Mouse (Mus musculus) 416B (cell line): ENCODE measurements around the gene Faim2.

Experiments used
- DNase-seq: peaks from one replicate; pipeline ENCODE4 v3.0.0; 2011; ENCODE audit warnings: low read depth

Gene Faim2

DNA sequence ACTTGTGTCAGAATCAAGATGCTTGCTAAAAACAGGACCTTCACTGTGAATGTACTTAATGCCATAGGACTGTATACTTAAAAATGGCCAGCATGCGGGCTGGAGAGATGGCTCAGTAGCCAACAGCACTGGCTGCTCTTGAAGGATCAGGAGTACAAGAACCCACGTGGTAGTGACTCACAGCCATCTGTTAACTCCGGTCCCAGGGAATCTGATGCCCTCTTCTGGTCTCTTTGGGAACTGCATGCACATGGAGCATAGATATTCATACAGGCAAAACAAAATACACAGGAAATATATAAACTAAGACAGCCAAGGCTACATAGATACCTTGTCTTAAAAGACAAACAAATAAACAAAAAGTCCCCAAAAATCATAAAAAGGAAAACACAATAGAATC is 58.9 kb downstream of the Faim2 start:
- peak; percentile 93 for DNase-seq

DNA sequence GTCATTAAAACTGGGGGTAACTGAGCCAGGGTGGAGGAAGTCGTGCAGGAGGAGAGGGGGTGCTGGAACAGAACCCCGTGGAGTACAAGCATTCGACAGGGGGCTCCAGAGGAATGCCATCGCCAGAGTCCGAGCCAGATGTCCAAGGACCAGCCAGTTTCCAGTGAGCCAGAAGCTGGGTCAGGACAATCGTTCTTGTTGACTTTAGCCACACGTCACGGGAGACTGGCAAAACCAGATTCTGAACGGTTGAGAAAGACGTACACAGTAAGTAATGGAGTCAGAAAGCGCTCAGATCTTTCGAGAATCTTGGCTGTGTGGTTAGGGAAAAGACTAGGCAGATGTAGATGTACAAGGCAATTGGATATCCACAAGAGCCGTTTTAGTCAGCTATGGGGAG is 64.8 kb downstream of the Faim2 start:
- DNase-seq: no peak

DNA sequence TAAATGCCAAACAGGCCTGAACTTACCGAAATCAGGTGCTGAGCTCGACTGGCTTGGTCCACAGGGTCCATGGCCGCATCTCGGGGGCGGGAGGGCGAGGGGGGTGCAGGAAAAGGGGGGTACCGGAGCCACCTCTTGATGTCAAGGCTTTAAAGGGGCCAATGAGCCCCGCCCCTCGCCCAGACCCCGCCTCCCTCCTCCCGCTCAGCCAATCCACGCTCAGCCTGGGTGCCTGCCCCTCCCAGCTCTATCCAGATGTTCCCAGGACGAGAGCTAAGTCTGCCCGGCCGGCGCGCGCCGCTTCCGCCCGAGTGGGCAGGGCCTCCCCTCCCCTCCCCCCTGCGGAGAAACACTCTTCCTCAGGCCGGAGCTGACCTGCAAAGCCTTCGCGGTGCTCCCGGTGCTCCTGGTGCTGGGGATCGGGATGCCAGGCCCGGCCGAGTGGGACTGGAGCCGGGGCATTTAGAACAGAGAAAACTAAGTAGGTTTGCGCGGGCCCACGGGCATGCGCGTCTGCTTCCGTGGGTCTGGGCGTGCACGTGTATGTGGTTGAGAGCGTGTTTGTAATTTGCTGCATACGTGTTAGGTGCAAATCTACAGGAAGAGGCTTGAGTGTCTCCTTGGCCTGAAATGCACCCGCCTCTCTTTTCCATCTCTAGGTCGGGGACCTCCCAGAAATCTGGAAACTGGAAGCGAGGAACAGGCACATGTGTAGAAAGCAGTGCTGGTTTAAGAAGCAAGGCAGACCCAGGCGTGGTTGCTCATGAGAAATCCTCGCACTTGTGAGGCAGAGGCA is 70.2 kb downstream of the Faim2 start, which contains the start of gene Nckap5l:
Gene Nckap5l (minus strand): TSS at position 143 of the 796 bp plus-strand sequence.
- DNase-seq: peak; percentile 95

- peak; percentile 54 for DNase-seq
Measured at GRCm38 (mm10) chr15:99456963-99457605, 70.9 kb downstream of the Faim2 start.

DNA sequence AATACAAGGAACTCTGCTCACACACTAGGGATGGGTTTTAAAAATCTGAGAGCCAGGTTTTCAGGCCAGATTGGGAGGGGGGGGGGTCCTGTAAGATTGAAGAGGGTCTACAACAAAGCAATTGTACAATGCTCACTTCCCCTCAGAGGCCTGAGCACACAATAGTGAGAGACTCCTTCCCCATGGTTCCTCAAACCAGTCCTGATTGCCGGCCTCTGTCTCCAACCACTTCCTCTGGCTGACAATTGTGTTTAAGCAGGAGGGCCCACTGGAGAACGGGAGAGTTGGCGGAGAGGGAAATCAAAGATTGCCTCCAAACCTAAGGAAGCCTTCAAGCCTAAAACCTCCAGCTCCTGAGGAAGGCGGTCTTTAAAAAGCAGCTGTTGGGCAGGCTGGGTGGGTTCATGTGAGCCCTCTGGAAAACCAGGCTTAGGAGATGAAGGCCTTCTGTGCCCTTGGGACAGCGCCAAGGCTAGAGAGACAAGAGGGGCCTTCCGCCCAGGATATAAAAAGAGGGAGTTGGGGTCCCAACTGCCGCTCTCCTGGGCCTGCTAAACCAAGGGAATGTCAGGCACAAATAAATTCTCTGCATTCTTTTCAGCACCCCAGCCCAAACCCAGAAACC is 71.5 kb downstream of the Faim2 start:
- DNase-seq: peak; percentile 44

DNA sequence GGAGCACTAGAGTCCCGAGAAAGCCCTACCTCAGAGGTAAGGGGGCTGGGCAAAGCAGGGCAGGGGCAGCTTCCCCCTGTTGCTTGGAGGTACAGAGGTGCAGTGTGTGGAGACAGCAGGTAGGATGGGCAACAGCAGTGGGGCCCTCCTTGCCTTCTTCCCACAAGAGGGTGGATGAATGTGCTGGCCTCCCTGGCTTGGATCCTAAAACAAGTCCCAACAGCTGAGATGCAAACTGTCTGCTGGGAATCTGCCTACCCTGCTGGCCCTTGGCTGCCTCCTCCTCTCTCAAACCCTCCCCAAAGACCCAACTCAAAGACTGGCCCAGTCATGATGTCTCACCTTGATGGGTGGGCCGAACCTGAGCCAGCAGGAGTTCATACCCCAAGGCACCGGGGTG is 72.5 kb downstream of the Faim2 start:
- DNase-seq: no peak

GRCm38 (mm10) chr15:99454585-99455279 is 73.2 kb downstream of the Faim2 start:
- DNase-seq: no peak

GRCm38 (mm10) chr15:99453153-99453900 is 74.6 kb downstream of the Faim2 start:
- DNase-seq: no peak

DNA sequence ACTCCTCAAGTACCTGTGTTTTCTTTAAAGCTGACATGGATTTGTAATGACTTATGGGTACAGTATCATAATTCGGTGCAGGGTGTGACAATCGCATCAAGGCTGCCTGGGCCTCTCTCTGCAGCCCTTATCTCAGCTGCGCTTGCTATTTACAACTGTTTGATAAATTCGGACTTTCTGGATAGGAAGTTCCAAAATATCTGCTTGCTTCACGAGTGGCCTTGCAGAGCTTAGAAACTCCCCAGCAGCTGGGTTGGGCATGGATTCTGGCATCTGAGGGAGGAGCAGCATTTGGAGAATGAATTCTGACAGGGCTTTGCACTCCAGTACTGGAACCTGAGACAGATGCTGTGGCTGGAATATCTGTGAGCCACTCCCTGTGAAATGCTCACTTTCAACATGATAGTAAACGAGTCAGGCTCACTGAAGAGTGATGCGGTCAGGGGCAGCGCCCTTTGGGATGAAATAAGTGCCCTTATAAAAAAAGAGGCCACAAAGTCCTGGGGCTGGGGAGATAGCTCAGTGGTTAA is 78.1 kb downstream of the Faim2 start:
- DNase-seq: no peak

- DNase-seq: peak; percentile 51
Measured at GRCm38 (mm10) chr15:99449131-99449750, 78.7 kb downstream of the Faim2 start.
